Mouse (Mus musculus) MEL (cell line): ENCODE measurements around the gene Cdc20.

Source experiments
- CTCF ChIP-seq, 3 experiments: IDR thresholded peaks in 2 of 3; conservative IDR thresholded peaks in 1 of 3; 2 replicates each; pipeline ENCODE4 v1.5.1; 2011 to 2012; ENCODE audit warnings: low read length in 3 of 3, low read depth in 2 of 3, mild to moderate bottlenecking in 2 of 3, improper control_type of control experiment in 1 of 3, inconsistent platforms in 1 of 3, mixed read lengths in 1 of 3, moderate library complexity in 1 of 3; ENCODE audit not compliant: control insufficient read depth in 1 of 3, insufficient read depth in 1 of 3, poor library complexity in 1 of 3, severe bottlenecking in 1 of 3
- EP300 ChIP-seq, 2 experiments: IDR thresholded peaks; 2 replicates each; pipeline ENCODE4 v1.6.1; 2011; ENCODE audit warnings: improper control_type of control experiment in 2 of 2, low read length in 2 of 2, low read depth in 1 of 2, mild to moderate bottlenecking in 1 of 2
- GATA1 ChIP-seq: IDR thresholded peaks from 2 replicates; pipeline ENCODE4 v1.6.1; 2011; ENCODE audit warnings: low read depth, low read length, improper control_type of control experiment
- HCFC1 ChIP-seq: IDR thresholded peaks from 2 replicates; pipeline ENCODE4 v1.6.1; 2012; ENCODE audit warnings: low read depth, mild to moderate bottlenecking, inconsistent platforms, low read length, improper control_type of control experiment, moderate library complexity
- MAFK ChIP-seq: IDR thresholded peaks from 2 replicates; pipeline ENCODE4 v1.6.1; 2011; ENCODE audit warnings: low read depth, mild to moderate bottlenecking, low read length, improper control_type of control experiment, borderline replicate concordance
- POLR2A ChIP-seq, 2 experiments: IDR thresholded peaks; 2 replicates each; pipeline ENCODE4 v1.6.1; 2011 to 2012; ENCODE audit warnings: low read length in 2 of 2, mild to moderate bottlenecking in 2 of 2, control low read depth in 1 of 2, improper control_type of control experiment in 1 of 2, low read depth in 1 of 2, moderate library complexity in 1 of 2; ENCODE audit not compliant: control insufficient read depth in 1 of 2, insufficient read depth in 1 of 2, poor library complexity in 1 of 2
- RCOR1 ChIP-seq: IDR thresholded peaks from 2 replicates; pipeline ENCODE4 v1.6.1; 2012; ENCODE audit warnings: low read depth, mild to moderate bottlenecking, inconsistent platforms, low read length, improper control_type of control experiment
- SMC3 ChIP-seq: IDR thresholded peaks from 2 replicates; pipeline ENCODE4 v1.6.1; 2011; ENCODE audit warnings: low read depth, low read length, improper control_type of control experiment
- USF1 ChIP-seq: IDR thresholded peaks from 2 replicates; pipeline ENCODE4 v1.6.1; 2014; ENCODE audit warnings: low read depth, mild to moderate bottlenecking, inconsistent platforms, low read length, improper control_type of control experiment, moderate library complexity
- USF2 ChIP-seq, 2 experiments: IDR thresholded peaks; 2 replicates each; pipeline ENCODE4 v1.6.1; 2011 to 2012; ENCODE audit warnings: improper control_type of control experiment in 2 of 2, low read length in 2 of 2, borderline replicate concordance in 1 of 2, inconsistent platforms in 1 of 2, low read depth in 1 of 2, mild to moderate bottlenecking in 1 of 2; ENCODE audit not compliant: insufficient read depth in 1 of 2
- ZMIZ1 ChIP-seq: IDR thresholded peaks from 2 replicates; pipeline ENCODE4 v1.6.1; 2012; ENCODE audit warnings: low read depth, mild to moderate bottlenecking, inconsistent platforms, low read length, improper control_type of control experiment, moderate library complexity

- TF ChIP-seq ZMIZ1 (no peak), USF2 (IDR thresholded peaks at IDR 0.05; ENCODE audit: borderline replicate concordance in 1 of 2, insufficient read depth in 1 of 2, low read depth in 1 of 2, low read length in 2 of 2) (no peak), CTCF (IDR thresholded peaks at IDR 0.05 in 2 of 3, conservative IDR thresholded peaks at IDR 0.05 in 1 of 3; ENCODE audit: control insufficient read depth in 1 of 3, insufficient read depth in 1 of 3, low read depth in 2 of 3, low read length in 3 of 3, poor library complexity in 1 of 3, severe bottlenecking in 1 of 3) (no peak), POLR2A (IDR thresholded peaks at IDR 0.05; ENCODE audit: control insufficient read depth in 1 of 2, insufficient read depth in 1 of 2, low read depth in 1 of 2, low read length in 2 of 2, poor library complexity in 1 of 2) (no peak), MAFK (no peak), USF1 (no peak), EP300 (IDR thresholded peaks at IDR 0.05; ENCODE audit: low read depth in 1 of 2, low read length in 2 of 2) (no peak), SMC3 (no peak), RCOR1 (no peak), GATA1 (no peak), HCFC1 (no peak)
These were observed 15.8 kb downstream of the Cdc20 start for GRCm38 (mm10) chr4:118421384-118421783.
